Mouse (Mus musculus) liver, embryonic 15.5 days (tissue): ENCODE measurements around the gene Crk. TPM values are rescaled to one million over a fixed set of nuclear protein-coding genes. Genes with fewer than 3 reads are reported as not detected.

Experiments
- ATAC-seq: fragments of 200-750 bp; cut with Nextera tagmentation; 2 replicates; pipeline ENCODE4 v1.8.0; 2017; ENCODE audit warnings: moderate number of reproducible peaks, mild to moderate bottlenecking, moderate library complexity; ENCODE audit not compliant: insufficient read depth
- H3K27ac ChIP-seq: fragments of 300-500 bp; sonication (generic); replicated peaks from 2 replicates; pipeline ENCODE4 v1.5.1; 2015; ENCODE audit warnings: mild to moderate bottlenecking, inconsistent platforms
- H3K27me3 ChIP-seq: fragments of 300-500 bp; sonication (generic); 2 replicates; pipeline ENCODE4 v1.6.1; 2015; ENCODE audit warnings: mild to moderate bottlenecking, inconsistent platforms
- H3K36me3 ChIP-seq: fragments of 300-500 bp; sonication (generic); replicated peaks from 2 replicates; pipeline ENCODE4 v1.6.1; 2015; ENCODE audit warnings: moderate library complexity, mild to moderate bottlenecking, inconsistent platforms
- H3K4me1 ChIP-seq: fragments of 300-500 bp; sonication (generic); replicated peaks from 2 replicates; pipeline ENCODE4 v1.6.1; 2015; ENCODE audit warnings: inconsistent platforms
- H3K4me2 ChIP-seq: fragments of 300-500 bp; sonication (generic); 2 replicates; pipeline ENCODE4 v1.6.1; 2015; ENCODE audit warnings: moderate library complexity, mild to moderate bottlenecking, inconsistent platforms
- H3K4me3 ChIP-seq: fragments of 300-500 bp; sonication (generic); replicated peaks from 2 replicates; pipeline ENCODE4 v1.5.1; 2015; ENCODE audit warnings: mild to moderate bottlenecking, inconsistent platforms
- H3K9ac ChIP-seq: fragments of 300-500 bp; sonication (generic); 2 replicates; pipeline ENCODE4 v1.6.1; 2015; ENCODE audit warnings: moderate library complexity, mild to moderate bottlenecking, inconsistent platforms
- H3K9me3 ChIP-seq: fragments of 300-500 bp; sonication (generic); replicated peaks from 2 replicates; pipeline ENCODE4 v1.6.1; 2016; ENCODE audit warnings: inconsistent platforms
- WGBS: fragments of 180-500 bp; shearing (Covaris S2); methylation state at CpG from one replicate; pipeline ENCODE4 v1.1.7; 2015; ENCODE audit warnings: mixed read lengths; ENCODE audit not compliant: insufficient replicate concordance; 5-methylcytosine and 5-hydroxymethylcytosine counted together
- polyA plus RNA-seq: library from polyadenylated mRNA; unstranded; fragments of >200 nt; fragmentation: Nextera tagmentation; extraction: Ambion mirVana; gene quantifications from 2 replicates; pipeline ENCODE4 v1.2.1, GENCODE M21; 2015

The Crk gene
- 32.3 and 33.9 TPM in 2 replicates for polyA plus RNA-seq

DNA sequence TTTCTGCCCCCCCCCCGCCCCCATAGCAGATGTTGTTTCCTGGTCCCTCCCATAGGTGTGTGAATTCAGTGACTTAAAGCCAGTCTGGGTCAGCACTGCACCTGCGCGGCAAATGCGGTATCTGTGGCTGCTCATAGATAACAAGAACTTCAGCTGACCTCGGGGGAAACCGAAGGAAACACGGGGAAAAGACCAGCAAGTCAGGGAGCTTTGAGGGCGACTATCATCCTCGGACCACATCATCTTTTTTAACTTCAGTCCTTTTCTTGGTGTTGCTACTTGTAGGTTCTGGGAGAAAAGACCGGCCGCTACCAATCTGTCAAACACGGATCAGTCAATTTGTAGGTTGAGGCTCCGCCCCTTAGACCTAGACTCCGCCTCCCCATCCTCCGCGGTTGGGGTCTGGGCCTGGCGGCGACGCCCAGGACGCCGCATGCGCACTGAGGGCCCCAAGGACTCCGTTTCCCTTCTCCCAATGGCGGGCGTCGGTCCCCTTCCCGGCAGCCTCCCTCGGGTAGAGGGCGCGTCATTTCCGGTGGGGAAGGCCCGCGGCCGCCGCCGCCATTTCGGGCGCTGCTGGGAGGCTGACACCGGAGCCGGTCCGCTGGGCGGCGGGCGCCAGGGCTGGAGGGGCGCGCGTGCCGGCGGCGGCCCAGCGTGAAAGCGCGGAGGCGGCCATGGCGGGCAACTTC is at the start of gene Crk:
Gene Crk, plus strand, starts transcription at position 513 of the 692 bp plus-strand sequence.
- Histone ChIP-seq H3K27ac (peak within 1 kb of the TSS; percentile 94), H3K4me1 (peaks cover 40% of the 10 kb centered on the region), H3K36me3 (peaks cover 25% of the 10 kb centered on the region), H3K27me3 (no peaks in the 10 kb centered on the region), H3K4me2 (peak within 1 kb of the TSS; percentile 83), H3K9ac (peak within 1 kb of the TSS; percentile 99), H3K4me3 (peak within 1 kb of the TSS; percentile 97), H3K9me3 (no peaks in the 10 kb centered on the region)
- under 1% methylated on average over 55 of the region's 55 CpGs for WGBS
- peak; percentile 97 for ATAC-seq

DNA sequence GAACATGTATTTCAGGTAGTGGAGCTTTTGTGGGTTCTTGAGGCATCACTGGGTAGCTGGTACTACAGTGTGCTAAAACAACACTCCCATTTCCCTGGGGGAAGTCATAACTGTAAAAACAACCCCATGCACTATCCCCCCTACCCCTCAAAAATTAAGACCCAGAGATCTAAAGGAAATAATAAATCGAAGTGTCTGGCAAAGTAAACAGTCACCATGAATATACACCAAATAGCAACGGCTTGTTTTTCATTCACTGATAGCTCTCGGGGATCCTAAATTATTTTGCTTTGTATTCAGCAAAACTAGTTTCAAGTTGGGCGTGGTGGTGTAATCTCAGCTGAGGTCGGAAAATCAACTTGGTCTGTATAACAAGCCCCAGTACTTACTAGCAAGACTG is 49.0 kb upstream of the Crk start:
- H3K9me3 ChIP-seq = no peaks in the 10 kb centered on the region
- peak overlapping the region; percentile 82 for H3K27ac ChIP-seq
- peak overlapping the region; percentile 75 for H3K9ac ChIP-seq
- 7% methylated on average over 5 of the region's 5 CpGs for WGBS
- peaks cover 34% of the 10 kb centered on the region for H3K4me1 ChIP-seq
- peak overlapping the region; percentile 89 for H3K4me2 ChIP-seq
- no peaks in the 10 kb centered on the region for H3K27me3 ChIP-seq
- H3K36me3 ChIP-seq = peaks cover 36% of the 10 kb centered on the region
- no peak for ATAC-seq
- peak overlapping the region; percentile 81 for H3K4me3 ChIP-seq

DNA sequence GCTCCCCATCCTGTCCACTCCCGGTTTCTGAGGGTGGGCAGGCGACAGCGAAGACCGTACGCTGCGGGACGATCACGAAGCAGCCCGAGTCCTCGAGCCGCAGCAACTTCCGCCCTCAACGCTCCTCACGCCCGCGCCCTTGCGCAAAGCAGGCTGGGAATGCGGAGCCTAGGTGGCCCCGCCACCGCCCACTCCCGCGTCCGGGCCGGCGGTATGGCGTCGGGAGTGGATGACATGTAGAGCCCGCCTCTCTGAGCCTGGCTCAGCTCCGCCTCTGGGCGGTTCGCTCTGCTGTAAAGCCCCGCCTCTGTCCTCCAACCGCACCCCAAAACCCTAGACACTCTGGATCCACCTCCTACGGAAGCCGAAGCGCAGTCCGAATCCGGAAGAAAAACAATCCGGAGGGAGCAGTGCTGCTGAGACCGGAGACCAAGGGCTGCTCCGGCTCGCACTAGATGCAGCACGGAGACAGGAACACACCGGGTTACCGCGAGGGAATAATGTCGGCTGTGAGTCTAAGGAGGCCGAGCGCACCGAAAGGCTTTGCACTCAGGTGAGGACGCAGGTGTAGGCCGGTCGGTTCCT is 48.3 kb upstream of the Crk start, which contains the start of gene Inpp5k:
Gene Inpp5k, plus strand, starts transcription at position 344 of the 585 bp plus-strand sequence.
- H3K9me3 ChIP-seq = no peaks in the 10 kb centered on the region
- peak within 1 kb of the TSS; percentile 81 for H3K4me3 ChIP-seq
- H3K27ac ChIP-seq = peak within 1 kb of the TSS; percentile 83
- H3K9ac ChIP-seq = peak within 1 kb of the TSS; percentile 78
- peaks cover 37% of the 10 kb centered on the region for H3K4me1 ChIP-seq
- peaks cover 30% of the 10 kb centered on the region for H3K36me3 ChIP-seq
- WGBS = under 1% methylated on average over 53 of the region's 53 CpGs
- no peaks in the 10 kb centered on the region for H3K27me3 ChIP-seq
- peak; percentile 99 for ATAC-seq
- peak within 1 kb of the TSS; percentile 89 for H3K4me2 ChIP-seq

DNA sequence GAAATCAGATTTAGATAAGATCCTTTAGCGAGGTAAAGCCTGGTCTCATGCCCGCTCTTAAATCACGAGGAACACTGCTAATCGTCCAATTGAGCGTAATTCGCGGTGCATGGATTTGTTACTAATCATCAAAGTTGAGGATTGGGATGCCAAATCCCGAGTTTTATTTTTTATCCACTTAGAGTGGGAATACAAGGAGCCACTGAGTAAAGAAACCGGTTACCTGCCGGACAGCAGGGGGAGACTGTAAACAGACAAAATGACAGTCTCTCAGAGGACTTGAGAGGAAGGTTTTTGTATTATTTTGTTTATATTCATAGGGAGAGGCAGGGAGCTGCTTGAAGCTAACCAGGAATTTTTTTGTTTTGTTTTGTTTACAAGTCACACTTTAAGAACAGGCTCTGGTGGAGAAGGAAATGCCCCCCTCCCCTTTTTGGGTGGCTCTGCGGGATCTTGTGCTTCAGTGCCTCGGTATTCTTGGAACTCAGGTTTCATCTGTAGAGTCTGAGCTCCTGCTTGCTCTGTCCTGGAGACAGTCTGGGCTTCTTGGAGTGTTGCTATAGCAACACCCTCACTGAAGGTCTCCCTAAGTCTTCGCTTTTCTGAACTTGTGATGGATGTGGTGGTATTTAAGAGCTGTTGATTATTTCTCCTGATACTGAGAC is 47.4 kb upstream of the Crk start:
- Histone ChIP-seq H3K9me3 (no peaks in the 10 kb centered on the region), H3K27ac (peak overlapping the region; percentile 83; the same call in 1 of the 2 replicates), H3K4me3 (peak overlapping the region; percentile 81), H3K4me1 (peaks cover 43% of the 10 kb centered on the region), H3K9ac (peak overlapping the region; percentile 78), H3K4me2 (peak overlapping the region; percentile 89), H3K36me3 (peaks cover 20% of the 10 kb centered on the region), H3K27me3 (no peaks in the 10 kb centered on the region)
- no peak for ATAC-seq
- 15% methylated on average over 13 of the region's 13 CpGs for WGBS

DNA sequence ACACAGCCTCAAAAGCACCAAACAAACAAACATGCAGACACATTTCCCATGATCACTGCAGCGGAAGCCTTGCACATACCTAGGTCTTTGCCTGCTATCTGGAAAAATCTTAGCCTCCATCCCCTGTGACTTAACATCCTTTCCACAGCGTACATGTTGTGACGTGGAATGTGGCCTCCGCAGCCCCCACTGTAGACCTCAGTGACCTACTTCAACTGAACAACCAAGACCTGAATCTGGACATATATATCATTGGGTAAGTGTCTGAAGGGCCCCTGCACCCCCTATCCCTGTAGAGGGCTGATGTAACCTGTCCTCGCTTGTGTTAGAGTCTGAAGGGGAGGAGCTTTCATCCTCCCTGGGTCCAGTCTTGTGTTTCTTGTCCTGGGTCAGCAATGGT is 46.1 kb upstream of the Crk start:
- Histone ChIP-seq H3K9me3 (no peaks in the 10 kb centered on the region), H3K4me3 (no peak overlapping the region), H3K9ac (no peak overlapping the region), H3K36me3 (peaks cover 20% of the 10 kb centered on the region), H3K27ac (no peak overlapping the region), H3K27me3 (no peaks in the 10 kb centered on the region), H3K4me2 (no peak overlapping the region), H3K4me1 (peaks cover 53% of the 10 kb centered on the region)
- 85% methylated on average over 5 of the region's 5 CpGs for WGBS
- no peak for ATAC-seq

DNA sequence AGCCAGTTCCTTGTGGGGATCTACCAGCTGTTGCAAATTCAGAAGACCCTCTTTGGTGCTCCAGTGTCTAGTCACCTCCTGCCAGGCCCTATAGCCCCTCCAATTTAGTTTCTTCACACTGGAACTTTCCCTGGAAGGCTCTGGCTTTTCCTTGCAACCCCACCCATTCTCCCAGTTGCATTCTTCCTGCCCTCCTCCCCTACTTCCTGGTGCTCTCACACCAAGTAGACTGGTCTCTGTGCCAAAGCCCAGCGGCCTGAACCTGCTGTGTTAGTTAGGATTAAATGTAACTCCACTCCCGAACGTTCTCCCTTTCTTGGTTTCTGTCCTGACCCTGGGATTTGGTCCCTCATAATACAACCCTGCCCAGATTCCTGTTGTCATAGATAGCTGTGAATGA is 44.3 kb upstream of the Crk start:
- H3K27me3 ChIP-seq = no peaks in the 10 kb centered on the region
- H3K9me3 ChIP-seq = no peaks in the 10 kb centered on the region
- H3K4me3 ChIP-seq = no peak overlapping the region
- H3K4me1 ChIP-seq = peaks cover 47% of the 10 kb centered on the region
- no peak for ATAC-seq
- H3K9ac ChIP-seq = no peak overlapping the region
- WGBS = 78% methylated on average over 3 of the region's 3 CpGs
- peaks cover 16% of the 10 kb centered on the region for H3K36me3 ChIP-seq
- H3K4me2 ChIP-seq = no peak overlapping the region
- 0 out of 2 replicates have a peak overlapping the region, but pooled peaks have one; percentile 1 for H3K27ac ChIP-seq

DNA sequence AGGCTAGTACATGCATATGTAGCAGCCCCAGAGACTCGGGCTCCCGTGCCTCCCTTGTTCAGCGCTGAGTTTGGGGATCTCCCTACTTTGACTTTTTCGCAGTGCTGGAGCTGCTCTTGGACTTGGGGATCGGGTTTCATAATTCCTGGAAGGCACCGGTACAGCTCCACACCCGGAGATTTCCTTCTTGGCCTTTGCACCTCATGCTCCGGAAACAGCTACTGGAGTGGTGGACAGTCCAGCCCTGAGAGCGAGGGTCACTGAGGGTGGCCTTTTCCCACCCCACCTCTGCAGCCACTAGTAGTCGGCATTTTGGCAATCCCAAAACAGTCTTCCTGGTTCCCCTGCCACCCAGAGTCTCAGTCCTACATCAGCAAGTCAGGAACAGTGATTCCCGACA is 43.7 kb upstream of the Crk start:
- ATAC-seq = no peak
- Histone ChIP-seq H3K4me1 (peaks cover 43% of the 10 kb centered on the region), H3K4me2 (no peak overlapping the region), H3K27ac (peak overlapping the region; percentile 1; the same call in 1 of the 2 replicates), H3K27me3 (no peaks in the 10 kb centered on the region), H3K36me3 (peaks cover 16% of the 10 kb centered on the region), H3K4me3 (no peak overlapping the region), H3K9me3 (no peaks in the 10 kb centered on the region), H3K9ac (no peak overlapping the region)
- WGBS = 66% methylated on average over 11 of the region's 11 CpGs

DNA sequence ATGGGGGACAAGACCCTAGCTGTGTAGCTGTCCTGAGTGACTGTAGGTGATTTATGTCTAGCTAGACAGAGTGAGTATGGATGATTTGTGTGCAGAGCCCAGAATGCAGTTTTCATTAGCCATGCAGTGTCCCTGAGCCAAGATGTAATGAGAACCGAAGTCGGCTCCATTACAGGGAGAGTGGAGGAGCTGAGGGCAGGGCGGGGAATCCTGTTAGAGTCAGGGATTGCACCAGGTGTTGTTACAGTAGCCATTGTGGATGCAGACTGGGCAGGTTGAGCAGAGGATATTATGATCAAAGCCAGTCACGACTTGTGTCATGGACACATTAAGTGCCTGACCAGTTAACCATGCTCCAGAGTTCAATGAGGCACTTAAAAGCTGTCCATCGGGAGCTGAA is 35.7 kb upstream of the Crk start:
- no peaks in the 10 kb centered on the region for H3K9me3 ChIP-seq
- no peak overlapping the region for H3K4me3 ChIP-seq
- no peak overlapping the region for H3K4me2 ChIP-seq
- H3K9ac ChIP-seq = no peak overlapping the region
- H3K36me3 ChIP-seq = peaks cover 6% of the 10 kb centered on the region
- H3K27ac ChIP-seq = no peak overlapping the region
- no peak for ATAC-seq
- peaks cover 10% of the 10 kb centered on the region for H3K4me1 ChIP-seq
- WGBS = 71% methylated on average over 5 of the region's 5 CpGs
- H3K27me3 ChIP-seq = no peaks in the 10 kb centered on the region

DNA sequence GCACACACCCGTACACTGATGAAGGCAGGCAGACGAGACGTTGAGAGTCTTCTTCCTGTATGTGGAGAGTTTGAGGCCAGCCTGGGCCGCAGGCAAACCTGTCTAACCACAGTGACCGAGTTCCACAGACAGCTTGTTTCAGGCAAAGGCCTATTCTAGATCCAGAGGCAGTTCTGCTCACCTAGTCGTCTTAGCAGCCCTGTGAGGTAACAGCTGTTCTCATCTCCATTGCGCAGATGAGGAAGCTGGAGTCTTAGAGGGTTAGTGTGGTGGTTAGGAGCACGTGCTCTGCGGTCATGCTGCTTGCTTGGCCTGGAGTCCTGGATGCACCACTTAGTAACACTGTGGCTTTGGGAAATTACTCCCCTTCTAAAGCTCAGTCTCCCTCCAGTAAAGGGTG is 34.4 kb upstream of the Crk start:
- peaks cover 23% of the 10 kb centered on the region for H3K4me1 ChIP-seq
- no peak overlapping the region for H3K4me2 ChIP-seq
- no peak overlapping the region for H3K9ac ChIP-seq
- H3K4me3 ChIP-seq = no peak overlapping the region
- no peaks in the 10 kb centered on the region for H3K27me3 ChIP-seq
- WGBS = 28% methylated on average over 9 of the region's 9 CpGs
- peaks cover 6% of the 10 kb centered on the region for H3K36me3 ChIP-seq
- no peak overlapping the region for H3K27ac ChIP-seq
- no peak for ATAC-seq
- no peaks in the 10 kb centered on the region for H3K9me3 ChIP-seq

DNA sequence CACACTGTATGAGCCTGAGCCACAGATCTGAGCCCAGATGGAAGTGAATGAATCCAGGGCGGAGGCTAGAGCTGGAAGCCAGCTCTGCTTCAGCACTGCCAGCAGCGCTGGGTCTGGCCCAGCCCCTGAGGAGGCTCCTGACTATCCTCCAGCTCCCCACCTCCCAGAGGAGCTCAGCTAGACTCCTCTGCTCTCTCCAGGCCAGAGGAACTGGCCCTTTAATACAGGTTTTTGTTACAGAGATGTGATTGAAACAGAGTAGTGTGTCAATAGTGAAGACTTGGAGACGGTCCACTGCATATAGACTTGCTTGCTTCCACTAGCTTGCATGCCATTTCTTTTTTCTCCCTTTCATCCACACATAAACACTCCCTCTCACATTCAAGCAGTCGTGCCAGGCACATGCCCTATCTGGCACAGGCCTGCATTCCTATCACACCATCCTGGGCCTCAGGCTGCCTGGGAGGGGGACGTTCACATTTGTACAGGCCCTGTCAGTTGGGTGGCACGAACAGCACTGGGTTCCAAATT is 31.3 kb upstream of the Crk start:
- no peak overlapping the region for H3K9ac ChIP-seq
- no peak overlapping the region for H3K27ac ChIP-seq
- H3K4me1 ChIP-seq = peaks cover 52% of the 10 kb centered on the region
- H3K9me3 ChIP-seq = no peaks in the 10 kb centered on the region
- H3K4me2 ChIP-seq = no peak overlapping the region
- no peak overlapping the region for H3K4me3 ChIP-seq
- H3K27me3 ChIP-seq = no peaks in the 10 kb centered on the region
- ATAC-seq = no peak
- peaks cover 6% of the 10 kb centered on the region for H3K36me3 ChIP-seq
- 60% methylated on average over 6 of the region's 6 CpGs for WGBS

DNA sequence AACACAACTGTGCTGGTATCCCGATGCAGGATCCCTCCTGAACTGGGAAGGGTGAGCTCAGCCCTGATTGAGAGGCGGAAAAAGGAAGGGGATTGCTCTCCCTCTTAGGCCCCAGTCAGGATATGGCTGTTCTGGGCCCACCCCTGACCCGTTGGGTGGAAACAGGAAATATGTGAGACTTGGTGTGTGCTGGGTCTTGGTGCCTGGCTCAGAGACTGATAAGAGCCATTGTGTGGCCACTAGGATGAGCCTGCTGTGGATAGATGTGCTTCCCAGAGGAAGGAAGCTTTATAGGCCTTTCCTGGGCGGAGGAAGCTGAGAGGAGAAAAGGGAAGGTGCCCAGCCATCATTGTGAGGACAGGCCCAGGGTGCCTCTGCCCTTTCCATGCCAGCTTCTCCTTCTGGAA is 29.9 kb upstream of the Crk start:
- WGBS = 32% methylated on average over 4 of the region's 4 CpGs

More for the DNA sequence above, 29.9 kb upstream of the Crk start:
- H3K4me1 ChIP-seq = peaks cover 66% of the 10 kb centered on the region
- no peak overlapping the region for H3K4me2 ChIP-seq
- H3K9ac ChIP-seq = no peak overlapping the region
- H3K9me3 ChIP-seq = no peaks in the 10 kb centered on the region
- H3K4me3 ChIP-seq = no peak overlapping the region
- H3K27me3 ChIP-seq = no peaks in the 10 kb centered on the region
- peaks cover 6% of the 10 kb centered on the region for H3K36me3 ChIP-seq
- H3K27ac ChIP-seq = peak overlapping the region; percentile 55
- ATAC-seq = no peak
